Mouse (Mus musculus) yolk sac, embryonic 10.5 days (tissue): Measurements from ENCODE around the gene Luc7l2.

Experiments
- DNase-seq: peaks from one replicate; pipeline ENCODE4 v3.0.0-alpha.2; 2017; ENCODE audit warnings: low spot score

Luc7l2 gene

GRCm38 (mm10) chr6:38650263-38650937 lies 99.3 kb downstream of the Luc7l2 start:
- peak; percentile 46 for DNase-seq
